Mouse (Mus musculus) left cerebral cortex, adult 2 months (tissue): ENCODE measurements around the gene Ncf1. TPM values are rescaled to one million over a fixed set of nuclear protein-coding genes. Genes with fewer than 3 reads are reported as not detected.

ENCODE experiments used
- DNase-seq, 2 experiments: peaks; one replicate each; pipeline ENCODE4 v3.0.0; 2021 to 2022; ENCODE audit warnings: low spot score in 2 of 2, mixed read lengths in 1 of 2; ENCODE audit errors: extremely low spot score in 1 of 2
- H3K27ac ChIP-seq: fragments of 200-600 bp; 2 replicates; pipeline ENCODE4 v1.8.1; 2022
- H3K4me3 ChIP-seq: fragments of 200-600 bp; 2 replicates; pipeline ENCODE4 v1.8.1; 2022
- CTCF ChIP-seq: fragments of 200-600 bp; IDR thresholded peaks from 2 replicates; pipeline ENCODE4 v1.8.1; 2022; ENCODE audit warnings: antibody characterized with exemption, mild to moderate bottlenecking, moderate library complexity
- intact Hi-C: fragments of 180-260 bp; cut with DNase I; formaldehyde crosslinking; loops from one replicate; pipeline ENCODE4 v1.15.1; 2025
- long read RNA-seq, 2 experiments: library from polyadenylated mRNA; stranded (forward); transcript quantifications; one replicate each; pipeline ENCODE4 v2.0.0; 2021; ENCODE audit warnings: borderline mapping rate in 2 of 2
- total RNA-seq, 2 experiments: library from RNA; stranded (reverse); gene quantifications; 2 replicates each; pipeline ENCODE4 v1.2.3; 2021

Ncf1 gene
- 10 to 100 TPM in 1 of 2 experiments, 1 to 10 TPM in 1; 8.1 to 10.2 TPM for total RNA-seq
- long read RNA-seq, experiment 1, partial matches to known transcripts = 0 of 5 reads
- long read RNA-seq, experiment 1, other reads (novel, unspliced or antisense) = 1 of 5 reads
- long read RNA-seq, experiment 2, partial matches to known transcripts = 1 of 4 reads
- long read RNA-seq, experiment 2, other reads (novel, unspliced or antisense) = 1 of 4 reads

DNA sequence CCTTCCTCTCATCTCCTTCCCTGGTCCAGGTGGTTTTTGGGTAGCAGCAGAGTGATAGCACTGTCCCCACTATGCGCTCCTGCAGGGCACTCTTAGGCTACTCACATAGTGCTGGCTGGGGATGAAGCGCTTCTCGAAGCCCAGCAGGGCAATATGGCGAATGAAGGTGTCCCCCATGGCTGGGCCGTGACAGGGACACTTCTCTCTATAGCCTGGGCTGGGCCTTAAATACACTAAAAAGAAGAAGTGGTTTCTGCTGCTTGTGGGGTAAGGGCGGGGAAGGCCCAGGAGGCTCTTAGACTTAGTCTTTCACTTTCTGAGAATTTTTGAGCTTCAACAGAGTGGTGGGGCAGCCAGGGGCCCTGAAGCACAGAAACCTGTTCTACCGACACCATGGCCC is at the start of gene Ncf1:
Gene Ncf1, minus strand, starts transcription at position 235 of the 400 bp plus-strand sequence.
- intact Hi-C loops = loop anchor here (5.0 kb wide), 1 partner anchor 37 kb away; no protein-coding TSS in a partner anchor
- DNase-seq = no peak

GRCm38 (mm10) chr5:134277109-134277508 is 47.7 kb upstream of the Ncf1 start:
- intact Hi-C loops = no loop called here
- H3K4me3 ChIP-seq = no peak overlapping the region
- no peak for DNase-seq
- no peak for TF ChIP-seq CTCF
- no peak overlapping the region for H3K27ac ChIP-seq

More for the DNA sequence above, at the start of gene Ncf1:
- no peak for TF ChIP-seq CTCF
- no peak within 1 kb of the TSS for H3K4me3 ChIP-seq
- peak within 1 kb of the TSS; percentile 45; the same call in 1 of the 2 replicates for H3K27ac ChIP-seq

DNA sequence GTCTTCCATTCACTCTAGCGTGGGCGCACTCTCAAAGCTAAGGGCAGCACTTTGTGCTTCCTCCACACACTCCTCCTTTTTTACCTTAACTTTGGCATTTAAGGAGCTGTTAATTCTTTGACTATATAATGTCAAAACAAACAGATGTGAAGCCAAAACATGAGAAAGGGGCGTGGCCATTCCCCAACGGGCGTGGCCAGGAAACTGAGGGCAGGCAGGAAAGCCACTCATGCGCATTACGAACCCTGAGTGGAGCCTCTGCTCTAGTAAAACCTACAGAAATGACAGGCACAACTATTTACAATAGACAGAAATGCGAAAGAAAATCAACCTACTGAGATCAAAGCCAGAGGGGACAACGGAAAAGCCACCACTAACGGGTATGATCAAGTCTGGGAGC is 46.1 kb upstream of the Ncf1 start:
- H3K4me3 ChIP-seq = no peak overlapping the region
- intact Hi-C loops = no loop called here
- TF ChIP-seq CTCF = no peak
- DNase-seq = no peak
- peak overlapping the region; percentile 50; the same call in 1 of the 2 replicates for H3K27ac ChIP-seq

GRCm38 (mm10) chr5:134275021-134275420 is 45.6 kb upstream of the Ncf1 start:
- H3K27ac ChIP-seq = peak overlapping the region; percentile 50; the same call in 1 of the 2 replicates
- peak; percentile 6 for TF ChIP-seq CTCF
- intact Hi-C loops = no loop called here
- H3K4me3 ChIP-seq = no peak overlapping the region
- no peak for DNase-seq

GRCm38 (mm10) chr5:134273761-134274160 is 44.3 kb upstream of the Ncf1 start:
- intact Hi-C loops = no loop called here
- no peak for DNase-seq
- no peak for TF ChIP-seq CTCF
- Histone ChIP-seq H3K4me3 (no peak overlapping the region), H3K27ac (no peak overlapping the region; the same call in 1 of the 2 replicates)

DNA sequence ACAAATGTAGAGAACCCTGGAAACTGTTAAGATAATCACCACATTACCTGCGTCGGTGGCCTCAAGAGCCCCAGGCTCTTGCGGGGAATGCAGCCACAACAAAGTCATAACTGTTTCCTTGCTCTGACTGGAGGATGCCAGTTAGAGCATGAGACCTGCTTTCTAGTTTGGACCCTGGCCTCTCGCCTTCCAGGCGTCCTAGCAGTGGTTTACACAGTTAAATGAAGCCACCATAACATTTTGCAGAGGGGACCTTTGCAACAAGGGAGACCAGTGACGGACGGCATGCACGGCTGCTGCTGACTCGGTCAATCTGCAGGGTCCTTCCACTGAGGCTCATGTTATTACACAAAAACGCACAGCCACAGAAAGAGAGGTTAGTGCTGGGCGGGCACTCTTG is 43.3 kb upstream of the Ncf1 start:
- intact Hi-C loops = no loop called here
- Histone ChIP-seq H3K27ac (no peak overlapping the region), H3K4me3 (no peak overlapping the region)
- no peak for TF ChIP-seq CTCF
- no peak for DNase-seq

- no peak for TF ChIP-seq CTCF
- intact Hi-C loops = no loop called here
- no peak overlapping the region for H3K4me3 ChIP-seq
- no peak overlapping the region for H3K27ac ChIP-seq
- no peak for DNase-seq
These were observed 42.0 kb upstream of the Ncf1 start for GRCm38 (mm10) chr5:134271421-134271820.

DNA sequence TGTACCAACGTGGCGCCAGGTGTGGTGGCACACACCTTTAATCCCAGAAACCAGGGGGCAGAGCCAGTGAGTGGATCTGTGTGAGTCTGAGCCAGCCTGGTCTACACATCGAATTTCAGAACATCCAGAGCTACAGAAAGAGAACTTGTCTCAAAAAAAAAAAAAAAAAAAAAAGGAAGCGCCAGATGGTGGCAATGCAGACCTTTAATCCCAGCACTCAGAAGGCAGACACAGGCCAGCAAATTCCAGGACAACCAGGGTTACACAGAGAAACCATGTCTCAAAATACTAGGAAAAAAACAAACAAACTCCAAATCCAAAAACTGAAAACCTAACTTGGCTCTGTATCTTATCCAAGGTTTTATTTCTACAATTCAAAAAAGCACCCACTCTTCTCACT is 41.1 kb upstream of the Ncf1 start:
- no peak for TF ChIP-seq CTCF
- H3K4me3 ChIP-seq = no peak overlapping the region
- intact Hi-C loops = no loop called here
- DNase-seq = no peak
- 0 out of 2 replicates have a peak overlapping the region, but pooled peaks have one; percentile 24 for H3K27ac ChIP-seq

GRCm38 (mm10) chr5:134269751-134270150 is 40.3 kb upstream of the Ncf1 start:
- intact Hi-C loops = no loop called here
- no peak for DNase-seq
- H3K4me3 ChIP-seq = no peak overlapping the region
- no peak overlapping the region for H3K27ac ChIP-seq
- no peak for TF ChIP-seq CTCF

DNA sequence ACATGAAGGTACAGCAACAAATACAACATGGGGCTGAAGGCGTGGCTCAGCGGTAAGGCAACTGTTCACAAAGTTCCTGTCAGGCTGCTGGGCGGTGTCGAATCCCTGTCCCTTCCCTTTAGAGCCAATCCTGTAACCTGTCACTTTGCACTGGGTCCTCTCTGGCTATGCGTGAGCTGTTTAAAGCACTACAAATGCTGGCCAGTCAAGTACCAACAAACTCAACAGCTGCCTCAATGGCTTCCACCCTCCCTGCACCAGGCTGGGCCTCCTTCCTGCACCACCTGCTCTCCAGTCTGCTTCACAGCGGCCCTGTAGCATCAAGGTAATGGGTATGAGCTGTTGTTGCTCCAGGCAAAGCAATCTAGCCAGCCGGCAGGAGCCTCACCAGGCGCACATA is 39.3 kb upstream of the Ncf1 start:
- intact Hi-C loops = no loop called here
- DNase-seq = no peak
- H3K4me3 ChIP-seq = no peak overlapping the region

GRCm38 (mm10) chr5:134266404-134266803 is 37.0 kb upstream of the Ncf1 start:
- intact Hi-C loops = no loop called here
- no peak overlapping the region for H3K4me3 ChIP-seq
- no peak overlapping the region for H3K27ac ChIP-seq
- TF ChIP-seq CTCF = no peak
- DNase-seq = no peak

More for the DNA sequence above, 39.3 kb upstream of the Ncf1 start:
- TF ChIP-seq CTCF = no peak
- H3K27ac ChIP-seq = no peak overlapping the region

GRCm38 (mm10) chr5:134265890-134266289 is 36.5 kb upstream of the Ncf1 start:
- Histone ChIP-seq H3K27ac (no peak overlapping the region), H3K4me3 (no peak overlapping the region)

DNA sequence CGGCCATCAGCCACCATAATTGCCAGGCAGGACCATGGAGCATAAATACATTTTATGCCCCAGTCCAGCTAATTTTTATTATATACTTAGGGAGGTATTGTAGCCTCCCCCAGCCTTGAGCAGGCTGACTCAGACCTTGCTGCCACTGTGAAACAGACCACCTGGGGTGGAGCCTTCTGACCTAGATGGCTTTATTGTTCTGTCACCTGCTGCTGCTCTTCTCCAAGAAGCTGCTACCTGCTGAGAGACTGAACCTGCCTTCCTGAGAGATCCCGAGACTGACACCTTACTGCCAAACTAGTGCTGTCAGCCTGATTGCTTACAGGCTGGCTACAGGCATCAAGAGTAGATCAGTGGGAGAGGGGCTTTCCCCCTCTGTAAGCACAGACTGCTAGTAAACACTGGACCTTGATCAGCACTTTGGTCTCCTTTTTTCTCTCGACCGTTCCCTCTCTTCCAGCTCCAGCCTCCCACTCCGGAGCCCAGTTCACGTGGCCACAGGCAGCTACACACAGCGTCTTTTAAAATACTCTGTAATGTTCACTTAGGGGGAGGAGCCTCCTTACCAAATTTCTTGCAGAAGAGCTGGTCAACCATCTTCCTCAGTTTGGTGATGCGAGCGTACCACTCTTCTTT is 30.7 kb upstream of the Ncf1 start:
- no peak overlapping the region for H3K27ac ChIP-seq
- no peak for TF ChIP-seq CTCF
- intact Hi-C loops = no loop called here
- no peak for DNase-seq
- H3K4me3 ChIP-seq = no peak overlapping the region

More at GRCm38 (mm10) chr5:134265890-134266289, 36.5 kb upstream of the Ncf1 start:
- no peak for DNase-seq
- intact Hi-C loops = no loop called here
- no peak for TF ChIP-seq CTCF
